Mouse (Mus musculus): ENCODE data around the gene Gnb3. TPM values are rescaled to one million over a fixed set of nuclear protein-coding genes. Genes with fewer than 3 reads are reported as not detected.

Gene Gnb3
- total and polyA plus RNA-seq, 2 experiments from 2014 or later: 0.66 to 1.1 TPM

- no peaks in the 10 kb centered on the region for H3K4me1 ChIP-seq (ENCODE audit: insufficient read depth, low read length)
- DNase-seq (ENCODE audit: low spot score) (no peak), ATAC-seq (ENCODE audit: low FRiP score) (no peak)
- WGBS: 70% methylated on average over 4 of the region's 4 CpGs
- TF ChIP-seq CTCF (IDR thresholded peaks at IDR 0.05): no peak
- no peaks in the 10 kb centered on the region for H3K36me3 ChIP-seq (ENCODE audit: insufficient read depth, low read length)
- H3K27me3 ChIP-seq (ENCODE audit: insufficient read depth, low read length): no peaks in the 10 kb centered on the region
- no peak overlapping the region for H3K4me3 ChIP-seq (ENCODE audit: low read depth, low read length)
- no peak overlapping the region for H3K4me2 ChIP-seq (ENCODE audit: low read depth, low read length, poor library complexity, severe bottlenecking)
- no peaks in the 10 kb centered on the region for H3K9me3 ChIP-seq (ENCODE audit: low read length)
- no peak overlapping the region for H3K27ac ChIP-seq (ENCODE audit: low read depth, low read length)
- H3K9ac ChIP-seq (replicated peaks; ENCODE audit: low read length, poor library complexity, severe bottlenecking): no peak overlapping the region
These were observed 44.3 kb downstream of the Gnb3 start for GRCm38 (mm10) chr6:124795781-124796180.

DNA sequence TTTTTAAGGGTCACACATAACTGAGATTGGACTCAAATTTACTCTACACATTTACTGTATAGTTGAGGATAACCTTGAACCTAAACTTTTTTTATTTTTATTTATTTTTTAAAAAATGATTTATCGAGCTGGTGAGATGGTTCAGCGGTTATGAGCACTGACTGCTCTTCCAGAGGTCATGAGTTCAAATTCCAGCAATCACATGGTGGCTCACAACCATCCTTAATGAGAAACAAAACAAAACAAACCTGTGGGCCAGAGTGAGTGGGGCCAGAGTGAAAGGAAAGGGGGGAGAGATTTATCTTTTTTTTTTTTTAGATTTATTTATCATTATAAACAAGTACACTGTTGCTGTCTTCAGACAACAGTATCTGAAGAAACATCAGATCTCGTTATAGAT is 48.2 kb downstream of the Gnb3 start:
- DNase-seq (ENCODE audit: low spot score) (no peak), ATAC-seq (ENCODE audit: low FRiP score) (no peak)
- H3K4me3 ChIP-seq (ENCODE audit: low read depth, low read length): no peak overlapping the region
- no peaks in the 10 kb centered on the region for H3K9me3 ChIP-seq (ENCODE audit: low read length)
- H3K9ac ChIP-seq (replicated peaks; ENCODE audit: low read length, poor library complexity, severe bottlenecking): no peak overlapping the region
- no peaks in the 10 kb centered on the region for H3K4me1 ChIP-seq (ENCODE audit: insufficient read depth, low read length)
- H3K27me3 ChIP-seq (ENCODE audit: insufficient read depth, low read length): no peaks in the 10 kb centered on the region
- H3K4me2 ChIP-seq (ENCODE audit: low read depth, low read length, poor library complexity, severe bottlenecking): no peak overlapping the region
- TF ChIP-seq CTCF (IDR thresholded peaks at IDR 0.05): no peak
- 80% methylated on average over 3 of the region's 3 CpGs for WGBS
- H3K27ac ChIP-seq (ENCODE audit: low read depth, low read length): no peak overlapping the region
- H3K36me3 ChIP-seq (ENCODE audit: insufficient read depth, low read length): no peaks in the 10 kb centered on the region

GRCm38 (mm10) chr6:124790121-124790520 is 50.0 kb downstream of the Gnb3 start:
- no peaks in the 10 kb centered on the region for H3K27me3 ChIP-seq (ENCODE audit: insufficient read depth, low read length)
- no peak overlapping the region for H3K4me2 ChIP-seq (ENCODE audit: low read depth, low read length, poor library complexity, severe bottlenecking)
- TF ChIP-seq CTCF (IDR thresholded peaks at IDR 0.05): no peak
- WGBS: 71% methylated on average over 4 of the region's 4 CpGs
- no peaks in the 10 kb centered on the region for H3K36me3 ChIP-seq (ENCODE audit: insufficient read depth, low read length)
- H3K4me1 ChIP-seq (ENCODE audit: insufficient read depth, low read length): no peaks in the 10 kb centered on the region
- H3K9ac ChIP-seq (replicated peaks; ENCODE audit: low read length, poor library complexity, severe bottlenecking): no peak overlapping the region
- H3K4me3 ChIP-seq (ENCODE audit: low read depth, low read length): no peak overlapping the region
- DNase-seq (ENCODE audit: low spot score): no peak
- H3K9me3 ChIP-seq (ENCODE audit: low read length): no peaks in the 10 kb centered on the region
- no peak for ATAC-seq (ENCODE audit: low FRiP score)
- no peak overlapping the region for H3K27ac ChIP-seq (ENCODE audit: low read depth, low read length)

DNA sequence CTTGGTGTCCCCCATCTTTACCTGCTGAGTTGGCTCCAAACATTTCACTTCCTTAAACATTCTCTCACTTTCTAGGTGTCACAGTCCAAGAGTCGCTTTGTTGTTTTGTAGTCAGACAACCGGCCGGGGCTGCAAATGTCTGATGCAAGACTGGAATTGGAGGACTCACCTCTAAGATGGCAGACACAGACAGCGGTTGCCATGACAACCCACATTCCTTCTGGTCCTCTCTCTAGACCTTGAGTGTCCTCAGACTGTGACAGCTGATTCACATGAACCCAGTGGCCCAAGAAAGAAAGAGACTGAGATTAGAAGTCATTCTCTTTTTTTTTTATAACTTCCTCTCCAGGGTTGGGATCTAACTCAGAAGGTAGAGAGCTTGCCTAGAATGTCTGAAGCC is 50.6 kb downstream of the Gnb3 start:
- Histone ChIP-seq H3K4me2 (ENCODE audit: low read depth, low read length, poor library complexity, severe bottlenecking) (no peak overlapping the region), H3K9ac (replicated peaks; ENCODE audit: low read length, poor library complexity, severe bottlenecking) (no peak overlapping the region), H3K27ac (ENCODE audit: low read depth, low read length) (no peak overlapping the region), H3K4me1 (ENCODE audit: insufficient read depth, low read length) (no peaks in the 10 kb centered on the region), H3K4me3 (ENCODE audit: low read depth, low read length) (no peak overlapping the region), H3K9me3 (ENCODE audit: low read length) (no peaks in the 10 kb centered on the region), H3K36me3 (ENCODE audit: insufficient read depth, low read length) (no peaks in the 10 kb centered on the region), H3K27me3 (ENCODE audit: insufficient read depth, low read length) (no peaks in the 10 kb centered on the region)
- no peak for TF ChIP-seq CTCF (IDR thresholded peaks at IDR 0.05)
- ATAC-seq (ENCODE audit: low FRiP score): no peak
- WGBS: 73% methylated on average over 4 of the region's 4 CpGs
- peak; percentile 67 for DNase-seq (ENCODE audit: low spot score)

GRCm38 (mm10) chr6:124787722-124788121 is 52.4 kb downstream of the Gnb3 start:
- Histone ChIP-seq H3K9me3 (ENCODE audit: low read length) (no peaks in the 10 kb centered on the region), H3K4me3 (ENCODE audit: low read depth, low read length) (no peak overlapping the region), H3K9ac (replicated peaks; ENCODE audit: low read length, poor library complexity, severe bottlenecking) (no peak overlapping the region), H3K4me1 (ENCODE audit: insufficient read depth, low read length) (no peaks in the 10 kb centered on the region), H3K4me2 (ENCODE audit: low read depth, low read length, poor library complexity, severe bottlenecking) (no peak overlapping the region), H3K36me3 (ENCODE audit: insufficient read depth, low read length) (no peaks in the 10 kb centered on the region), H3K27ac (ENCODE audit: low read depth, low read length) (no peak overlapping the region), H3K27me3 (ENCODE audit: insufficient read depth, low read length) (no peaks in the 10 kb centered on the region)
- no peak for TF ChIP-seq CTCF (IDR thresholded peaks at IDR 0.05)
- 83% methylated on average over 10 of the region's 10 CpGs for WGBS
- DNase-seq (ENCODE audit: low spot score) (no peak), ATAC-seq (ENCODE audit: low FRiP score) (no peak)

GRCm38 (mm10) chr6:124786756-124787420 is 53.2 kb downstream of the Gnb3 start:
- ATAC-seq (ENCODE audit: low FRiP score) (no peak), DNase-seq (ENCODE audit: low spot score) (no peak)
- Histone ChIP-seq H3K27me3 (ENCODE audit: insufficient read depth, low read length) (no peaks in the 10 kb centered on the region), H3K4me3 (ENCODE audit: low read depth, low read length) (no peak overlapping the region), H3K36me3 (ENCODE audit: insufficient read depth, low read length) (no peaks in the 10 kb centered on the region), H3K4me1 (ENCODE audit: insufficient read depth, low read length) (no peaks in the 10 kb centered on the region), H3K27ac (ENCODE audit: low read depth, low read length) (no peak overlapping the region), H3K4me2 (ENCODE audit: low read depth, low read length, poor library complexity, severe bottlenecking) (no peak overlapping the region), H3K9me3 (ENCODE audit: low read length) (no peaks in the 10 kb centered on the region), H3K9ac (replicated peaks; ENCODE audit: low read length, poor library complexity, severe bottlenecking) (no peak overlapping the region)
- 51% methylated on average over 8 of the region's 8 CpGs for WGBS
- no peak for TF ChIP-seq CTCF (IDR thresholded peaks at IDR 0.05)

Other genes with a start within 250 kb of the Gnb3 start
- gene C1s2, start 204.2 kb downstream of the Gnb3 start, total RNA-seq (2014; rRNA removed): 0.09 TPM in 1 of 2 replicates, not detected in the other
- 0.13 and 0.21 TPM in 2 replicates for gene C1s2, start 204.2 kb downstream of the Gnb3 start, polyA plus RNA-seq (2015; fragmentation: Nextera tagmentation; extraction: Ambion mirVana)
- gene Lpcat3, start 177.2 kb downstream of the Gnb3 start, total RNA-seq (2014; rRNA removed): 31.4 and 35.0 TPM in 2 replicates
- gene Lpcat3, start 177.2 kb downstream of the Gnb3 start, polyA plus RNA-seq (2015; fragmentation: Nextera tagmentation; extraction: Ambion mirVana): 40.0 and 43.2 TPM in 2 replicates
- 75.6 and 99.9 TPM in 2 replicates for gene Emg1, start 128.1 kb downstream of the Gnb3 start, total RNA-seq (2014; rRNA removed)
- 87.2 and 89.8 TPM in 2 replicates for gene Emg1, start 128.1 kb downstream of the Gnb3 start, polyA plus RNA-seq (2015; fragmentation: Nextera tagmentation; extraction: Ambion mirVana)
- gene Phb2, start 127.9 kb downstream of the Gnb3 start, total RNA-seq (2014; rRNA removed): 197 and 230 TPM in 2 replicates
- gene Phb2, start 127.9 kb downstream of the Gnb3 start, polyA plus RNA-seq (2015; fragmentation: Nextera tagmentation; extraction: Ambion mirVana): 265 and 269 TPM in 2 replicates
- 2.3 and 3.4 TPM in 2 replicates for gene Ptpn6, start 101.6 kb downstream of the Gnb3 start, total RNA-seq (2014; rRNA removed)
- 3.2 and 4.0 TPM in 2 replicates for gene Ptpn6, start 101.6 kb downstream of the Gnb3 start, polyA plus RNA-seq (2015; fragmentation: Nextera tagmentation; extraction: Ambion mirVana)
- gene Grcc10, start 98.9 kb downstream of the Gnb3 start, total RNA-seq (2014; rRNA removed): 244 and 246 TPM in 2 replicates
- gene Grcc10, start 98.9 kb downstream of the Gnb3 start, polyA plus RNA-seq (2015; fragmentation: Nextera tagmentation; extraction: Ambion mirVana): 710 and 723 TPM in 2 replicates
- gene Gm45234, start 84.3 kb downstream of the Gnb3 start, total RNA-seq (2014; rRNA removed): not detected in 2 replicates
- gene Gm45234, start 84.3 kb downstream of the Gnb3 start, polyA plus RNA-seq (2015; fragmentation: Nextera tagmentation; extraction: Ambion mirVana): not detected in 2 replicates
- gene Atn1, start 83.8 kb downstream of the Gnb3 start, total RNA-seq (2014; rRNA removed): 30.7 and 38.0 TPM in 2 replicates
- gene Atn1, start 83.8 kb downstream of the Gnb3 start, polyA plus RNA-seq (2015; fragmentation: Nextera tagmentation; extraction: Ambion mirVana): 25.5 and 30.4 TPM in 2 replicates
- 221 and 267 TPM in 2 replicates for gene Eno2, start 70.6 kb downstream of the Gnb3 start, total RNA-seq (2014; rRNA removed)
- 175 and 189 TPM in 2 replicates for gene Eno2, start 70.6 kb downstream of the Gnb3 start, polyA plus RNA-seq (2015; fragmentation: Nextera tagmentation; extraction: Ambion mirVana)
- 12.7 and 12.8 TPM in 2 replicates for gene Lrrc23, start 60.5 kb downstream of the Gnb3 start, total RNA-seq (2014; rRNA removed)
- 6.1 and 9.0 TPM in 2 replicates for gene Lrrc23, start 60.5 kb downstream of the Gnb3 start, polyA plus RNA-seq (2015; fragmentation: Nextera tagmentation; extraction: Ambion mirVana)
- gene Spsb2, start 31.6 kb downstream of the Gnb3 start, total RNA-seq (2014; rRNA removed): 5.9 and 9.3 TPM in 2 replicates
- 10.2 and 10.9 TPM in 2 replicates for gene Spsb2, start 31.6 kb downstream of the Gnb3 start, polyA plus RNA-seq (2015; fragmentation: Nextera tagmentation; extraction: Ambion mirVana)
- 392 and 419 TPM in 2 replicates for gene Tpi1, start 26.0 kb downstream of the Gnb3 start, total RNA-seq (2014; rRNA removed)
- gene Tpi1, start 26.0 kb downstream of the Gnb3 start, polyA plus RNA-seq (2015; fragmentation: Nextera tagmentation; extraction: Ambion mirVana): 415 and 480 TPM in 2 replicates
- 218 and 219 TPM in 2 replicates for gene Usp5, start 10.8 kb downstream of the Gnb3 start, total RNA-seq (2014; rRNA removed)
- gene Usp5, start 10.8 kb downstream of the Gnb3 start, polyA plus RNA-seq (2015; fragmentation: Nextera tagmentation; extraction: Ambion mirVana): 201 and 214 TPM in 2 replicates
- gene Cdca3, start 10.7 kb downstream of the Gnb3 start, total RNA-seq (2014; rRNA removed): 9.4 and 16.7 TPM in 2 replicates
- 15.0 and 16.0 TPM in 2 replicates for gene Cdca3, start 10.7 kb downstream of the Gnb3 start, polyA plus RNA-seq (2015; fragmentation: Nextera tagmentation; extraction: Ambion mirVana)
- gene P3h3, start 17.5 kb upstream of the Gnb3 start, total RNA-seq (2014; rRNA removed): 67.4 and 74.4 TPM in 2 replicates
- 9.8 and 11.2 TPM in 2 replicates for gene P3h3, start 17.5 kb upstream of the Gnb3 start, polyA plus RNA-seq (2015; fragmentation: Nextera tagmentation; extraction: Ambion mirVana)
- gene Gpr162, start 23.7 kb upstream of the Gnb3 start, total RNA-seq (2014; rRNA removed): 198 and 225 TPM in 2 replicates
- gene Gpr162, start 23.7 kb upstream of the Gnb3 start, polyA plus RNA-seq (2015; fragmentation: Nextera tagmentation; extraction: Ambion mirVana): 38.3 and 39.3 TPM in 2 replicates
- 0.19 and 2.8 TPM in 2 replicates for gene Cd4, start 47.9 kb upstream of the Gnb3 start, total RNA-seq (2014; rRNA removed)
- 0.25 and 0.58 TPM in 2 replicates for gene Cd4, start 47.9 kb upstream of the Gnb3 start, polyA plus RNA-seq (2015; fragmentation: Nextera tagmentation; extraction: Ambion mirVana)
- 1.1 and 2.1 TPM in 2 replicates for gene Lag3, start 71.4 kb upstream of the Gnb3 start, total RNA-seq (2014; rRNA removed)
- 2.8 and 3.5 TPM in 2 replicates for gene Lag3, start 71.4 kb upstream of the Gnb3 start, polyA plus RNA-seq (2015; fragmentation: Nextera tagmentation; extraction: Ambion mirVana)
- 814 and 944 TPM in 2 replicates for gene Ptms, start 79.8 kb upstream of the Gnb3 start, total RNA-seq (2014; rRNA removed)
- gene Ptms, start 79.8 kb upstream of the Gnb3 start, polyA plus RNA-seq (2015; fragmentation: Nextera tagmentation; extraction: Ambion mirVana): 810 TPM in 2 replicates
- gene Mlf2, start 91.1 kb upstream of the Gnb3 start, total RNA-seq (2014; rRNA removed): 512 and 647 TPM in 2 replicates
- 628 and 643 TPM in 2 replicates for gene Mlf2, start 91.1 kb upstream of the Gnb3 start, polyA plus RNA-seq (2015; fragmentation: Nextera tagmentation; extraction: Ambion mirVana)
- gene Cops7a, start 125.3 kb upstream of the Gnb3 start, total RNA-seq (2014; rRNA removed): 108 and 131 TPM in 2 replicates
- 92.3 and 97.1 TPM in 2 replicates for gene Cops7a, start 125.3 kb upstream of the Gnb3 start, polyA plus RNA-seq (2015; fragmentation: Nextera tagmentation; extraction: Ambion mirVana)
- gene Pianp, start 156.4 kb upstream of the Gnb3 start, total RNA-seq (2014; rRNA removed): 31.8 and 36.1 TPM in 2 replicates
- gene Pianp, start 156.4 kb upstream of the Gnb3 start, polyA plus RNA-seq (2015; fragmentation: Nextera tagmentation; extraction: Ambion mirVana): 97.0 and 97.5 TPM in 2 replicates
- 33.2 and 38.6 TPM in 2 replicates for gene Zfp384, start 168.9 kb upstream of the Gnb3 start, total RNA-seq (2014; rRNA removed)
- 9.0 and 9.7 TPM in 2 replicates for gene Zfp384, start 168.9 kb upstream of the Gnb3 start, polyA plus RNA-seq (2015; fragmentation: Nextera tagmentation; extraction: Ambion mirVana)
- gene Ing4, start 199.5 kb upstream of the Gnb3 start, total RNA-seq (2014; rRNA removed): 60.4 and 69.8 TPM in 2 replicates
- gene Ing4, start 199.5 kb upstream of the Gnb3 start, polyA plus RNA-seq (2015; fragmentation: Nextera tagmentation; extraction: Ambion mirVana): 97.8 and 104 TPM in 2 replicates
- gene Acrbp, start 209.4 kb upstream of the Gnb3 start, total RNA-seq (2014; rRNA removed): 6.9 and 12.6 TPM in 2 replicates
- gene Acrbp, start 209.4 kb upstream of the Gnb3 start, polyA plus RNA-seq (2015; fragmentation: Nextera tagmentation; extraction: Ambion mirVana): 7.2 and 7.8 TPM in 2 replicates
- 0.90 and 1.7 TPM in 2 replicates for gene Lpar5, start 227.6 kb upstream of the Gnb3 start, total RNA-seq (2014; rRNA removed)
- 0.52 and 0.71 TPM in 2 replicates for gene Lpar5, start 227.6 kb upstream of the Gnb3 start, polyA plus RNA-seq (2015; fragmentation: Nextera tagmentation; extraction: Ambion mirVana)